Mouse (Mus musculus) layer of hippocampus, adult 18-20 months (tissue): ENCODE results near the gene Slamf9. TPM values are rescaled to one million over a fixed set of nuclear protein-coding genes. Genes with fewer than 3 reads are reported as not detected.

Source experiments
- DNase-seq, 2 experiments: peaks; one replicate each; pipeline ENCODE4 v3.0.0; 2022; ENCODE audit warnings: low spot score in 2 of 2
- total RNA-seq, 2 experiments: library from RNA; stranded (reverse); gene quantifications; 2 replicates each; pipeline ENCODE4 v1.2.3; 2021

Slamf9 gene
- total RNA-seq, 2 experiments from 2014 or later, result 0.33 to 0.47 TPM

DNA sequence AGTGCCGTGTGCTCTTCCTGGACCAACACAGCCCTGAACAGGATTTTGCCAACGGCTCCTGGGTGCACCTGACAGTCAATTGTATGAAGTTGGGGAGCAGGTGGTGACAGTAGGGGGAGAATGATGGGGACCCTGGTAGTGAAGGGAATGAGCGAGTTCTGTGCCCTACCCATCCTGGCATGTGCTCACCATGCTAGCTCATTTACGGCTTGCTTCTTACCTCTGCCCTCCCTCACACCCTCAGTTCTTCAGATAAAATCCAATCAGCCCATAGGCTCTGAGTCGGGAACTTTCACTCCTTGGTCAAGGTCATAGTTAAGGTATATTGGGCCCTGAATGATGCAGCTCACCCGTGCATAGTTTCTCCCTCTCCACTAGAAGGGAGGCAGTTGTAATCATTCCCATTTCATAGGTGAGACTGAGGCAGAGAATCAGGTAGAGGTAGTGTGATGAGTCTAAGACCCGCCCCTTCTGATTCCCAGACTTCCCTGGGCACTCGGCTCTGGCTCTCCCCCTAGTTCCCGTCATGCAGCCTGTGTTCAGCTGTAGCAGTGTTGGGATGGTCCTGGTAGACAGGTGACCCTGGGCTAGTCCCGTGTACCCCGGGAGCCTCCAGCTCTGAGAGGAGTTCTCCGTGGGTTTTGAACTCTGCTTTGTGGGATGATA is 14.6 kb downstream of the Slamf9 start:
- no peak for DNase-seq

DNA sequence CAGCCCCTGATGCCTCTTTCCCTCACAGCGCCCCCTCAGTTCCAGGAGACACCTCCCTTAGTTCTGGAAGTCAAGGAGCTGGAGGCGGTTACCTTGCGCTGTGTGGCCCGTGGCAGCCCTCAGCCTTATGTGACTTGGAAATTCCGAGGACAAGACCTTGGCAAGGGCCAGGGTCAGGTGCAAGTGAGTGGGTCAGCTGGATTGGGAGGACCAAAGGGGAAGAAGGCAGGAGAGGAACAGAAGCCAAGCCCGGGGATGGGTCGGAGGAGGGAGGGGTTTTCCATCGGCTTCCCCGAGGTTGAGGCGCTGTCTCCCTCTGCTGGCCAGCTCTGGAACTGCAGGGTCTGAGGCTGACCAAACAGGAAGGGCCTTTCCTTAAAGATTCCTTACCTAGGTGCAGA is 15.1 kb downstream of the Slamf9 start:
- peak; percentile 74 to 87 for DNase-seq

DNA sequence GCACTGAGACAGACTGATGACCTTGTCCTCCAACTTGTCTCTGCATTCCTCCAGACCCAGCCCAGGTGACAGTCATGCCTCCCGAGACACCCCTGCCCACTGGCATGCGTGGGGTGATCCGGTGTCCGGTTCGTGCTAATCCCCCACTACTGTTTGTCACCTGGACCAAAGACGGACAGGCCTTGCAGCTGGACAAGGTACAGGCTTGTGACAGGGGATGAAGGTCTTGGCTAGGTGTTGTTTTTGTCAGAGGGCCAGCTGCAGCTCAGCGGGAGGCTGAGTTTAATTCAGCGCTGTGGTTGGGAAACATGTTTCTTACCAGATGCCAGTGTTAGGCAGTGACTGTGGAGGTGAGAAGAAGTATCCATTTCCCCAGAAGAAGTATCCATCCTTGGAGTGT is 16.9 kb downstream of the Slamf9 start:
- no peak for DNase-seq

DNA sequence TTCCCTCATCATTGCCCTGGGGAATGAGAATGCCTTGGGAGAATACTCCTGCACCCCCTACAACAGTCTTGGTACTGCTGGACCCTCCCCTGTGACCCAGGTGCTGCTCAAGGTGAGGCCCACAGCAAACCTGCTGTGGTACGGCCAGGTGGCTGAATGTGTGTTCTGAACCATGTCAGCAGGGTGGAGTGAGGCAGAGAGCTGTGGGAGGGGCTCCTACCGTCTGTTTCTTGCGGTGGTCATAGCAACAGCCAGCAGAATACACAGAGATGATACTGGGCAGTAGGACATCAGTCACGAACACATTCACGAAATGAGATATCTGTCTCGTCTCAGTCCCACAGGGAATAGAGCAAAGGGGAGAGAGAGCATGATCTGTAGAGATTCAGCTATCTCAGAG is 18.4 kb downstream of the Slamf9 start:
- DNase-seq, result no peak

DNA sequence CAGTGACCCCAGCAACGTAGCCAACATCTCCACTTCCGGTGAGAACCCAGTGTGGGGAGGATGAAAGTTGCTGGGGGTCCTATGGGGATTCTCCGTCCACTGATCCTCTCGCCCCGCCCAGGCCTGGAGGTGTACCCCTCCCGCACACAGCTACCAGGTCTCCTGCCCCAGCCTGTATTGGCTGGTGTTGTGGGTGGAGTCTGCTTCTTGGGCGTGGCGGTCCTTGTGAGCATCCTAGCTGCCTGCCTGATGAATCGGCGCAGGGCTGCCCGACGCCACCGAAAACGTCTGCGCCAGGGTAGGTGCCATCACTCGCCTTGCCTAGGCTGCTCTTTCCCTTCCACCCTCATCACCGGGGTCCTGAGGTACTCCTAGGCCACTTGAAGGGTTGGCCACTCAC is 20.9 kb downstream of the Slamf9 start:
- no peak for DNase-seq

DNA sequence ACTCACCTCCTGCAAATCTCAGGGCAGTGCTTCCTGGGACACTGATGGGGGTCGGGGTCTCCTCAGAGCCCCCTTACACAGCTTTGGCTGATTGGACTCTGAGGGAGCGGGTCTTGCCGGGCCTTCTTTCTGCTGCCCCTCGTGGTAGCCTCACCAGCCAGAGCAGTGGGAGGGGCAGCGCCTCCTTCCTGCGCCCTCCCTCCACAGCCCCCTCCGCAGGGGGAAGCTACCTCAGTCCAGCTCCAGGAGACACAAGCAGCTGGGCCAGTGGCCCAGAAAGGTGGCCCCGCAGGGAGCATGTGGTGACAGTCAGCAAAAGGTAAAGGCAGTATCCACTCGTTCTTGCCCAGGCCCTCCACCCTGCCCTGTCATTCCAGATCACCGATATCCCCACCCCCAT is 22.3 kb downstream of the Slamf9 start:
- DNase-seq, result no peak

DNA sequence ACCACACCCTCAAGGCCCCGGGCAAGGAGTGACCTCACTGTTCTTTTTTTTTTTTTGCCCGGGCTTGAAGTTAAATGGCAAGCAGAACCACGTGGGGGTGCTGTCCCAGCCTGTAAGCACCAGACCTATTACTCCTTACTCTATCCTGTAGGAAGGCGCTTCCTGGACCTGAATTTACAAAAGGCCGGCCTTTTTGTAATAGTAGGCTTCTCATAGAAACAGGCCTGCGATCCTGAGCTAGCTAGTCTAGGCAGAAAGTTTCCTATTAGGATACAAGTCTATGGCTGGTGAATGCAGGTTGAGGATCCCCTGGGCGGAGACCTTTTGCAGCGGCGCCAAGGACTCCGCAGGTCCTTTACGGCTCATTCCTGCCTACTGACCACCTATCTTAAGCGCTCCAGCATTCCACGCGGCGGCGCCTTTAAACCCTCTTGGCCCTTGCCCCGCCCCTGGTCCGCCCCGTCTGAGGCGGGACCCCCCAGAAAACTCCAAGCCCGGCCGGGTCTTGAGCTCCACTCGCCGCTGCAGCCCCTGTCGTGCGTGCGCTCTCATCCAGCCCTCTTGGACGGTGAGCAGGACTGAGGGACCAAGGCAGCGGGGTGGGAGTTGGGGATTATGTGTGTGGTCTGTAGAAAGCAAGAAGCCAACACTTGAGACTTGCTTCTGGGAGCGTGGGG is 24.7 kb downstream of the Slamf9 start, which contains the start of gene Tagln2:
TSS of gene Tagln2 (plus strand) at position 283 of the 677 bp plus-strand sequence.
- DNase-seq, result no peak

DNA sequence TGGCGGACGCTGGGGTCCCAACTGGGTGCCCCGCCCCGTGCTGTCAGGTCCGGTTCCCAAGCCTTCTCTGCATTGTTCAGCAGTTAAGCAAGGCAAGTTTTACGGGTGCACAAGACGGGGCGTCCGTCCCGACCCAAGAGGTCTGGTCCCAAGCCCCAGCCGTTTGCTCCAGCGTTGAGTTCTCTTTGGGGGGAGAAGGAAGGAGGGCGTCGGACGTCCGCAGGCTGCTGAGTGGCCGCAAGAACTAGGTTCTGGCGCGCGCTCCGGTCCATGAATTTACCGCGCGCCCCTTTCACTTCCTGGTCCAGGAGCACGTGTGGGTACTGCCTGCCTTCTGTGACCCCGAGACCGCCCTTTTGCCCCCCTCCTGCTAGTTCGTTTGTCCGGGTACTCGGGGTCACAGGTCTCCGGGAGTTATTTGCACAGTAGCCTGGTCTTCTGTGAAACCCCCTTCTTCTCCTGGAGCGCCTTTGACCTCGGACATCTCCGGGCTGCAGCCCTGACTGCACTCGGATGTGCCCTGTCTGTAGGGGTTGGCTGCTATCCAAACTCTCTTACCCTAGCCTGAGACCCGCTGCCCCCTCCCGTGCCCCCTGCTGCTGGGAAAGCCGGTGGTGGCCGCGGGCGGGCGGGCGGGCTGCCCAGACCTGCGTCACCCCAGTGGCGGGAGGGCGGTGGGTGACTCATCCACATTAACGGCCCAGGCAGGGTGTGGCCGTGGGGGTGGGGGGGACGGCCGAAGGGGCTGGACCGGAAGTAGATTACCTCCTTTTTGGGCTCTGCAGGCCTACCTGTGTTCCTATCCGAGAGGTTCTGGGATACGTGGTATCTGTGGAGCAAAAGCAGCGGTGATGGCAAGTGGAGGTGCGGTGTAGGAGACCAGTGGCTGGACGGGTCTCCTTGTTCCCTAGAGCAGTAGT is 25.6 kb downstream of the Slamf9 start:
- no peak for DNase-seq

DNA sequence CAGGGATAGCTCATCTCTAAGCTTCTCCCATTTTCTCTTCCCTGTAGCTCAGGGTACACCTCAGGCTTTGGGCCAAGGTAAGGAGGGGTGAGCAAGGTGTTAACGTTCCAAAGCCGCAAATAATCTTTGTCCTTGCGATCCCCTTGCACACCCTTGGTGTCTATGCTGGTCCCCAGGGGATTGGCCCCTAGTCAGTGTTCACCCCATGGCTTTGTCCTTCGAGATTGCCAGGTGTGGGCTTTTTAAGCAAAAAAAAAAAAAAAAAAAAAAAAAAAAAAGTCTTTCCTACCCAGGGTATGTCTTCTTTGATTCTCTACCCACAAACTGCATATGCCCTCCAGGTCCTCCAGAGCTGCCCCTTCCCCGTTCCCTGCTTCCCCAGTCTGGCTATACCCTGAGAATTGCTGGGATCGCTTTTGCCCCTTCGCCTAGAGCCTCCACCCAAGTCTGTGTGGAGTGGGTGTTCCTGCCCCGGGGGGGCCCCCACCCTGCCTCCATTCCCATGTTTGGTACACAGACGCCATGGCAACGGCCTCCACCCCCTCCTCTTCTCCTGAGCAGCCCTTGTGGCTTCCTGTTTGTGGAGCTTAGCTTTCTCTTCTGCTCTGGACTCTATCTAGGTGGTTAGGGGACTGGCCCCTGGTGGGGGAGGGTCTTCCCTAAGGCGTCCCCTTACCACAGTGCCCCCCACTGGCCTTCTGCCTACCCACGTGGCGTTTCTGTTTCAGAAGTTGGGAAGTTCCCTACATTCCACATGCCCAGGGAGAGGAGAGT is 26.4 kb downstream of the Slamf9 start:
- DNase-seq, result peak in 1 of 2 experiments; percentile 39

DNA sequence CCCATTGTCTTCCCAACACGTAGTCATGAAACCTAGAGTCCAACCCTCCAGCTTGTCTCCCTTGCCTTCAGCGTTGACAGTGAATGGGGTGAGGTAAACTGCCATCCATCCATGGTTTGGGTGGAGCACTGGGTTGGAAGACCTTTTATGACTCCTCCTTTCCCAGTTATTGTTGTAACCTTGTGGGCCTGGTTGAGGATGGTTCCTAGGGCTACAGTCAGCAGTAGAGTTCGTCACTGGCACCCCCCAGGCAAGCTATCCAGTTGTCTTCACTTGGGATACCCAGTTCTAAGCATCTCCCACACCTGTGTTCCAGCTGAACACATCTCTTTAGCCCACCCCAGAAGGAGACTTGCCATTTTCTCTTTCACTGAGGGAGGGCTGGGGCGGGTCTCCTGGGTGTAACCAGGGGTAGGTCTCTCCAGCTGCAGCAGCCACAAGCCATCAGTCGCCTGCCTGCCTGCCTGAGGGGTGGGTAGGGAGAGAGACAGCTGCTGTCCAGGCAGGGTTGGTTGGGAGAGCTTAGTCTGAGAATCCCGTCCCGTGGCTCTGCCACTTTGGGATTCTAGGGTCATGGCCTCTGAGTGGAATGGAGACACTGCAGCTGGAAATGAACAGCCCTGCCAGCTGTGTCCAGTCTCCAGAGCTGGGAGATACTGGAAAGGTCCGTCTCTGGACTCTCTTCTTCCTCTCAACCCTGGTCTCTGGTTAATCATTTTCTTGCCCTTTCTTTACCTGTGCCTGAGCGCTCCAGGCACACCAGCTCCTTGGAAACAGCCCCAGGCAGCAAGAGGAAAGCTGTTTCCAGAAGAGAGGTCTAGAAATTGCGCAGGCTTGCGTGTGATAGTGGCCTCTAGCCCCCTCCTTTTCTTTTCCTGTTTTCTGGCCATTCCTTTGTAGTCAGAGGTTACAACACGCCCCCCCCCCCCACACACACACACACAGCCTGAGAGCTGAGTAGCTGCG is 27.3 kb downstream of the Slamf9 start:
- no peak for DNase-seq

DNA sequence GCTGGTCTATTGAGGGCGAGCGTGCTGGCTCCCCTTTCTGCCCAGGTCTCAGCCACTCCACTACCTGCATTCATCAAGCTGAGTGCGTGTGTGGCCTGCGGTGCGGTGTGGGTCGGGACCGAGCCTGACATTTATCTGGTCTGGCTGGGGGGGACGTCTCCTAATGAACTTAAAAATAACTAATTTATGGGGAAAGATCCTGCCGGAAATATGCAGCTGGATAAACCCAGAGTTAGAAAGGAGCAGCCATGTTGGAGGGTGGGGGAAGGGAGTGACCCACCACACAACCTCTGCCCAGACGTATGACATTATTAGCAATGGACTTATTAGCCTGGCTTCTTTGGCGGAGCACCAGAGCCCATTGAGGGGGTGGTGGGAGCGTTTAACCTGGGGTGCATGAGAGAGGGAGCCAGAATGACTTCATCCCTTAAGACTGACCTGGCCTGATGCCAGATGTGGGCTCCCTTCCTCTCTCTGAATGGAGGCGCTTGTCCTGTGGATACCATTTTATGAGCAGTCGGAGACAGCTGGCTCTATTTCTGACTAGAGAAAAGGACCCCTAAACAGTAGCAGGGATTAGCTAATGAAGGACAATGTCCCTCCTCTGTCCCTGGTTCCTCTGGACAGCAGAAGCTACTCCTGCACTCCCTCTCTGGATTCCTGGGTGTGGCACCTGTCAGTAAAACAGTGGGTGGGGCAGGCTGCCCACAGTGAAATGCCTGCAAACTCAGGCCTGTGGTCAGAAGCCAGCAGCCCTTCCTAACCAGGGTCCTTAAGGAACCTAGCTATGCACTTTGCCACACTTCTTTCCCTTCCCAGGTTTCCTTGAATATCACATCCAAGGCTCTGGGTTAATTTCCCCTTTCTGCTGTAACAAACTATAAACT is 28.2 kb downstream of the Slamf9 start:
- DNase-seq, result no peak

DNA sequence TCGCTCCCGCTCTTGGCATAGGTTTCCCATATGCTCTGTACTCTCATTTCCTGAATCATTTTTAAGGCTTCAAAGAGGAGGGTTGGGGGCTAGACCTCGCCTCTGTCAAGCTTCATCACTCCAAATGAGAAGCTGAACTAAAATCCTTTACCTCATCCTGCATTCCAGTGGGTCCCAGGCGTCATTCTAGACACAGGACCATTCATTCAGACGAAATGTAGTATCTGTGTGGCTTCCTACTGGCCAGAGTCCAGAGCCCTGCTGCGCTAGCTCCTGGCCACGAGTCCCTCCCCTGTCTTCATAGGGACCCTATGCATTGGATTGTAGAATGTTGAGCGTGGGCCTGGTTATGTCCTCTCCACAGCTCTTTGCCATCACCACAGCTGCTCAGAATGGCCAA is 29.6 kb downstream of the Slamf9 start:
- DNase-seq, result no peak

DNA sequence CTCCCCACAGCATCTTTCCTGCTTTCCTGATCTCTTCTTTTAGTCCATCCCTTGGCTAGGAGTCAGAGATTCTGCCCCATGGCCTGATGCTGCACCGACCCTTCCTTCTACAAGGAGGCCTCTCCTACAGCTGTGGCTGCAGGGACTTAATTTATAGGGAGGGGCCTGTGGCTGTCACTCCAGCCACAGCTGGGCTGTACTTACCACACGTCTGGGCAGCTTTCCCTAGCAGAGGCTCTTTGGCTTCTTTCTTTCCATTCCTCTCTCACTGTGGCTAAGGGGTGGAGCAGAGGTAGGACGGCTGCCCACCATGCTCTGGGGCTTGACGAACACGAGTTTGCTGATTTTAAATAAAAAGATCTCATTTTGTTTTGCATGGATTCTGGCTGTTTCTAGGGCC is 31.8 kb downstream of the Slamf9 start:
- DNase-seq, result no peak

DNA sequence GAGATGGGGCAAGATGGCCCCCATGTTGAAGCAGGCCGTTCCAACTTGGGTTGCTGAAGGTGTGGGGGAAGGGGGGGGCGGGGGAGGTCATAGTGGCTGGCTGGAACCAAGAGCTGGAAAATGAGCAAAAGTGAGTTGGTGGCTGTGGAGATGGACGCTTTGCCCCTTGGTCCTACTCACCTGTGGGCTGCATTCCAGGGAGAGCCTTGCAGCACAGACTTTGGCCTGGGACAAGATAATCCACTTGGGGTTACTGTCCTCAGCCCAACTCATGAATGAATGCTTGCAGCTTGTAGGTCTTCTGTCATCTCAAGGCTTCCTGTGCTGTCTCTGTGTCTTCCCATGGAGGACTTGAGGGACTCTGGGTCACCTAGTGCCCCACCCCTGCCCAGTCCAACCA is 32.5 kb downstream of the Slamf9 start:
- no peak for DNase-seq

DNA sequence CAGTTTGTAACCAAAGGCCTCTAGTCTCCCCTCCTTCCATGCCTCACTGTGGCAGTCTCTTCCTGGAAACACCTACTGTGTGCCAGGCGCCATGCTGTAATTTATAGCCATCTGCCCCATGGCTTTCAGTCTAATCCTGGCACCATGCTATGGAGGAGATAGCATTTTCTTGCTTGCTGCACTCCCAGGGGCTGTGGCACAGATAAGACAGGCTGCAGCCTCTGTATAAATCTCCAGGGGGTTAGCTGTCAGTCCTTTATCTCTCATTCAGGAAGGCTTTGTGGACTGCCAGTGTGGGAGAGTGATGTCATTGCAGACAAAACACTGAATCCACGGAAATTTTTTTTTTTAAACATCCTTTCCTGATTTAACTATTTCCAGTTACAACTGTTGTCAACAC is 33.0 kb downstream of the Slamf9 start:
- DNase-seq, result no peak

DNA sequence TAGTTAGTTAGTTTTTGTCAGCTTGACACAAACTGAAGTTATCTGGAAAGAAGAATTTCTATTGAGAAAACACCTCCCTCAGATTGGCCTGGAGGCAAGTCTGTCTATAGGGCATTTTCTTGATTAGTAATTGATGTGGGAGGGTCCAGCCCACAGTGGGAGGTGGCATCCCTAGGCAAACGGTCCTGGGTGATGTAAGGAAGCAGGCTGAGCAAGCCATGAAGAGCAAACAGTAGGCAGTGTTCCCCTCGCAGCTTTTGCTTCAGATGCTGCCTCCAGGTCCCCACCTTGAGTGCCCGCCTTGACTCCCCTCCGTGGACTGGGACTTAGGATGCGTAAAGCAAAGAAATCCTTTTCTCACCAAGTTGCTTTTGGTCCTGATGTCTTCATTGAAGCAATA is 34.1 kb downstream of the Slamf9 start:
- DNase-seq, result no peak

DNA sequence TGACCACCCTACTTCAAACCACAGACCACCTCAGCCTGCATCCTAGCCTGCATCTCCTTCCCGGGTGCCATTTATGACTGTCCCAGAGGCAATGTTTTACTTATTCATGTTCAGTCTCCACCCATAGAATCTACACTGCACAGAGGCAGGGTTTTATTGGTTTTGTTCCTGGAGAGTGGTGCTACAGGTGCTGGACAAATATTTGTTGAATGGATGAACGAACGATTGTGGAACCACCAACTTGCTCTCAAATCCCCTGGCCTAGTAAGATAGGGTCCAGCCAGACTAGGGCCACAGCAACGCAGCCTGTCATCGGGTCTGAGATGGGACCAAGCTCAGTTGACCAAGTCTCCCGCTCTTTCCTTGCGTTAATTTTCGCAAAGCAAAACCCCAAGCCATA is 34.8 kb downstream of the Slamf9 start:
- no peak for DNase-seq

DNA sequence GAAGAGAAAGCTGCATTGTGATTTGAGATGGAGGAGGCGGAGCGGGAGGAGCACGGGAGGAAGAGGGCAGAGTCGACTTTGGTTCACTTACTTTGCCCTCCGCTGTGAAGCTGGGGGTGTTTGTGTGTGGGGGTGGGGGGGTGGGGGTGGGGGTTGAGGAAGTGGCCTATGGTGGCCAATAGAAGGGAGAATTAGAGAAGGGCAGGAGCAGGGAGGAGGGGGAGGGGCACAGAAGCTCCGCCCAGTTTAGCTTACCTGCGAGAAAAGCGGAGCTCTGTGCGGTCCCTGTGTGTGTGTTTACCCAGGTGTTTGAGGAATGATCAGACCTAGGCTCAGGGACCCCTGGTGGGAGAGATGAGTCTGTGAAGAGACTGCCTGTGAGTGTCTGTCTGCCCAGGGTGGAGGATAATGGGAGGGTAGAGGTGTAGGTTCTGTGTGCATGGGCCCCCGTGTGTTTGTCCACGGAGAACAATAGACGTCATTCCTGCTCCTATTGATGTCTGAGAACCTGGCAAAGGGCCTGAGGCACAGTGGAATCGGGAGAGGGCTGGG is 35.3 kb downstream of the Slamf9 start:
- no peak for DNase-seq

DNA sequence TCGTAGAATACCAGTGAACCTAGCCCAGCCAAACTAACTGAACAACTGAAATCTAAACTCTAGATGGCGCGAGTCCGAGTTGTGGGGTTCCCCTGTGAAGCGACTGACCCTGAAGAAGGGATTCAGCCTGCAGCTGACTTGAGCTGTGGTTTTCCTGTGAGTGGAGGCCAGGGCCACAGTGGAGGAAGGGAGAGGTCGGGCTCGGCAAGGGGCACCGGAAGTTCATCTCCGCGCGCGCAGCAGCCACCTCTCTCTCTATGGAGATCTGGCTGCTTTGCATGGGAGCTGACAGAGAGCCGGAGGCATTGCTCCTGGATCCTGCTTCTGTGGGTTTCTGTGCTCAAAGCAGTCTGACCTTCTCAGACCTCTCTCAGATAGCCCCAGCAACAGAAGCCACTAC is 37.8 kb downstream of the Slamf9 start:
- DNase-seq, result no peak
